Mouse (Mus musculus) v-Abl transformed pro-B cells (cell line): ENCODE data around the gene Rpgr.

Experiments used
- in situ Hi-C, 2 experiments: fragments of 400-800 bp; cut with MboI; formaldehyde crosslinking; loops; one replicate each; pipeline ENCODE4 v1.15.1; 2025; ENCODE audit not compliant: unreplicated experiment in 2 of 2

The Rpgr gene

GRCm38 (mm10) chrX:10079981-10080380, 136.7 kb downstream of the Rpgr start:
- in situ Hi-C loops = no loop called here

GRCm38 (mm10) chrX:10073966-10074365, 142.8 kb downstream of the Rpgr start:
- in situ Hi-C loops = no loop called here

- in situ Hi-C loops = no loop called here
Observed at GRCm38 (mm10) chrX:10071529-10071928, 145.2 kb downstream of the Rpgr start.

GRCm38 (mm10) chrX:10070689-10071088, 146.0 kb downstream of the Rpgr start:
- in situ Hi-C loops = no loop called here

- in situ Hi-C loops = no loop called here
Observed at GRCm38 (mm10) chrX:10069405-10069804, 147.3 kb downstream of the Rpgr start.

GRCm38 (mm10) chrX:10063781-10064180, 152.9 kb downstream of the Rpgr start:
- in situ Hi-C loops = no loop called here

- in situ Hi-C loops = no loop called here
Observed at GRCm38 (mm10) chrX:10063361-10063760, 153.4 kb downstream of the Rpgr start.

GRCm38 (mm10) chrX:10062201-10062600, 154.5 kb downstream of the Rpgr start:
- in situ Hi-C loops = no loop called here

- in situ Hi-C loops = no loop called here
Observed at GRCm38 (mm10) chrX:10034666-10035065, 182.1 kb downstream of the Rpgr start.
